Mouse (Mus musculus): ENCODE data around the gene Dync1h1.
A peak's percentile ranks its signal among the peaks of the same experiment; 100 is the strongest.
"Not testable (repeated sequence)": the region's sequence is repeated elsewhere in the genome, so short reads cannot be mapped to it uniquely, and the experiment has no call there.

Gene Dync1h1

GRCm38 (mm10) chr12:110696173-110696974, 95.1 kb downstream of the Dync1h1 start:
- DNase-seq (ENCODE audit: low spot score): peak; percentile 94

GRCm38 (mm10) chr12:110696975-110697400, 95.7 kb downstream of the Dync1h1 start:
- DNase-seq (ENCODE audit: low spot score): no peak

- DNase-seq (ENCODE audit: low spot score): no peak
Observed at GRCm38 (mm10) chr12:110697457-110697856, 96.2 kb downstream of the Dync1h1 start.

GRCm38 (mm10) chr12:110698080-110698479, 96.8 kb downstream of the Dync1h1 start:
- DNase-seq (ENCODE audit: low spot score): no peak

- no peak for DNase-seq (ENCODE audit: low spot score)
Observed at GRCm38 (mm10) chr12:110698523-110699170, 97.4 kb downstream of the Dync1h1 start.

GRCm38 (mm10) chr12:110699171-110699547, 97.9 kb downstream of the Dync1h1 start:
- DNase-seq (ENCODE audit: low spot score): no peak

- DNase-seq (ENCODE audit: low spot score): no peak
Observed at GRCm38 (mm10) chr12:110700730-110701129, 99.5 kb downstream of the Dync1h1 start.

GRCm38 (mm10) chr12:110701363-110701762, 100.1 kb downstream of the Dync1h1 start:
- not testable (repeated sequence) for DNase-seq (ENCODE audit: low spot score)

- DNase-seq (ENCODE audit: low spot score): no peak
Observed at GRCm38 (mm10) chr12:110702556-110702955, 101.3 kb downstream of the Dync1h1 start, which contains the start of gene Hsp90aa1. Gene Hsp90aa1, minus strand, starts transcription at chr12:110702728.

GRCm38 (mm10) chr12:110703008-110703471, 101.8 kb downstream of the Dync1h1 start:
- peak; percentile 89 for DNase-seq (ENCODE audit: low spot score)

GRCm38 (mm10) chr12:110703682-110704081, 102.4 kb downstream of the Dync1h1 start:
- no peak for DNase-seq (ENCODE audit: low spot score)

GRCm38 (mm10) chr12:110705419-110705818, 104.2 kb downstream of the Dync1h1 start:
- not testable (repeated sequence) for DNase-seq (ENCODE audit: low spot score)

GRCm38 (mm10) chr12:110706337-110707231, 105.3 kb downstream of the Dync1h1 start:
- DNase-seq (ENCODE audit: low spot score): peak; percentile 70

- no peak for DNase-seq (ENCODE audit: low spot score)
Observed at GRCm38 (mm10) chr12:110707451-110707850, 106.2 kb downstream of the Dync1h1 start.

- DNase-seq (ENCODE audit: low spot score): no peak
Observed at GRCm38 (mm10) chr12:110711270-110711669, 110.0 kb downstream of the Dync1h1 start.

- DNase-seq (ENCODE audit: low spot score): no peak
Observed at GRCm38 (mm10) chr12:110713784-110714183, 112.5 kb downstream of the Dync1h1 start.

- no peak for DNase-seq (ENCODE audit: low spot score)
Observed at GRCm38 (mm10) chr12:110714215-110714614, 113.0 kb downstream of the Dync1h1 start.

GRCm38 (mm10) chr12:110716004-110716403, 114.8 kb downstream of the Dync1h1 start:
- no peak for DNase-seq (ENCODE audit: low spot score)

All from MN1 (cell line).